Mouse (Mus musculus) urinary bladder, postnatal 4 days (tissue): ENCODE data around the gene Cpox.

Source experiments
- DNase-seq, 2 experiments: peaks; one replicate each; pipeline ENCODE4 v3.0.0; 2021 to 2022; ENCODE audit warnings: low spot score in 2 of 2

The Cpox gene

GRCm38 (mm10) chr16:58700816-58701424 is 30.8 kb downstream of the Cpox start:
- no peak for DNase-seq

GRCm38 (mm10) chr16:58701779-58702178 is 31.7 kb downstream of the Cpox start:
- DNase-seq: no peak

- no peak for DNase-seq
Observed at GRCm38 (mm10) chr16:58702329-58702932, 32.3 kb downstream of the Cpox start.

DNA sequence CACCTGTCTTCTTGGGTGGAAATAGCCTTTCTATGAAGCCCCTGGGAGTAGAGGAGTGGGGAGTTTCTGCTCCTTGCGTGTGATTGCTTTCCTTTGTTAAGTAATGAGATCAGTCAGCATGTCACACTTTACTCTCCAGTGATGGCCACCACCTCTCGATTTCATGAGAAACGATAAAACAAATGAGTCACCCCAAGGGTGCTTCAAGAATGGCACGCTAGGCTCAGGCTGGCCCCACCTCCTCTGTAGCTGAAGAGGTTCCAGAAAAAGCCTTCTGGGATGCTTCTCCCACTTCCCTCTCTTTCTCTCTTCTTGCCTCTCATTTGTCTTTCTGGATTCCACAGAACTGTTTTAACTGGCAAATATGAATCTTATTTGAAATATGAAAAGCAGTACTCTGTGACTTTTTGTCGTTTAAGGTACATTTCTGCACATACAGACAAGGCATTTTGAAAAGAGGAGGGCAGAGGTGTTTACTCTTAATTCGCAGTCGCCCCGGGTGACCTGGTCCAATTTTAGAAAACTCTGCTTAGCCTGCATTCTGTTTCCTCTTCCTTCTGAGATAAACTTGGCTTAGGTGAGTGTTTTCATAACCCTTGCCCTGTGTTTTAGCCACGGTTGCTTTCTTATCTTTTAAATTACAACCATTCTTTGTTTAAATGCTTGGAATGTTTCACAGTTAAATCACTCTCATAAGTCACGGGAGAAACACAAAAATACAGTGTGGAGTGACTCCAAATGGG is 33.5 kb downstream of the Cpox start:
- no peak for DNase-seq

GRCm38 (mm10) chr16:58704999-58705398 is 34.9 kb downstream of the Cpox start:
- no peak for DNase-seq

- DNase-seq: no peak
Observed at GRCm38 (mm10) chr16:58707276-58707905, 37.3 kb downstream of the Cpox start.

- no peak for DNase-seq
Observed at GRCm38 (mm10) chr16:58708601-58709475, 38.7 kb downstream of the Cpox start.

GRCm38 (mm10) chr16:58709536-58709935 is 39.4 kb downstream of the Cpox start:
- DNase-seq: no peak

DNA sequence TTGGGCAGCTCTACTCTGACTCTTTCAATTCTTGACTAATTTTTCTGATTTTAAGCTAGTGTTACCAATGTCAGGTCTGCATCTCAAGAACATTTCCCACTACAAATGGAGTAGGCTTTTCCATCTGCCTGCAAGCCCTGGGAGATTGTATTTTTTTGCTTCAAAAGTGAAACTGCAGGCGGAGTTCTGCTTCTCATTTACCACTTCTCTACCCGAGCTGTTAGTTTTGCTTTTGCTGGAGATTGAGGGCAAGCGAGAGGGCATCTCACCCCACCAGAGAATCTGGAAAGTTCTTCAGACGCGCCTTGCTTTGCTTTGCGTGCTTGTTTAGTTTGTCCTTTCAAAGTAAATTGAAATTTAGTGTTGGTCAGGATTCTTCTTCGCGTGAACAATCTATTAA is 42.1 kb downstream of the Cpox start:
- no peak for DNase-seq

DNA sequence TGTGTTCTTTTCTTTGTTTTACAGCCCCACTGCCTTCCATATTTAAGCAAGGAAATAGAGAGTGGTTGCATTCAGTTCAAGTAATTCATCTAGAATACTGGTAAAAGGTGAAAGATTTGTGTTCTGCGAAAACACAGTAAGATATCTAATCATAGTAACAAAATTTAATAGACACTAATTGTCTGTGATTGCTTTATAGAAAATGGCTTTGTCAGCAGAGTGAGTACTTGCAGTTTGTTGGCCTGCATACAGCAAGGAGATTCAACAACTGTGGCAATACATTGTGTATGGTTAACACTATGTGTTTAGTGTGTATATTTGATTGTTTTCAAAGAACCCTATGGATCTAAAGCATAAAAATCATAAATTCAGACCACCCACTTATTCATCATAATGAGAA is 43.0 kb downstream of the Cpox start:
- no peak for DNase-seq

GRCm38 (mm10) chr16:58715018-58715417 is 44.9 kb downstream of the Cpox start:
- no peak for DNase-seq

GRCm38 (mm10) chr16:58718666-58719120 is 48.6 kb downstream of the Cpox start, which contains the start of gene Gpr15:
TSS of gene Gpr15 (minus strand) at chr16:58719070.
- no peak for DNase-seq

DNA sequence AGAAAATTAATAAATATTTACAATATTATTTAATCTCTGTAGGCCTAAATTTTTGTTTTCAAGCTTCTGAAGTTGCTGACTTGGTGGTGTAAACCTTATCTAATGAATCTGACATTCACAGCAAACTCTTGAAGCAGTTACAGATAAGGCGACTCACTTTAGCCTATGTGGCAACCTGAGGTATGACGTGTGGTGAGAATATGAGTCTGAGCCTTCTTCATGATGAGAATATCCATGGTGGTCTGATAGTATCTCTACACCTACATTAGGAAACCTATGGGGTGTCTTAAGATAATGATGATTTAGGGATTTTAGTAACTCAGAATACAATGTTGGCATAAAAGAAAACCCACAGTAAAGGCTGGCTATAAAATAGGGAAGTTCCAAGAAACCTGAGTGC is 52.2 kb downstream of the Cpox start:
- DNase-seq: no peak

GRCm38 (mm10) chr16:58726680-58727476 is 56.8 kb downstream of the Cpox start:
- DNase-seq: no peak

GRCm38 (mm10) chr16:58727477-58728131 is 57.5 kb downstream of the Cpox start, which contains the start of gene Cldnd1:
TSS of gene Cldnd1 (plus strand) at chr16:58727910.
- peak; percentile 93 to 95 for DNase-seq

GRCm38 (mm10) chr16:58728176-58728671 is 58.1 kb downstream of the Cpox start:
- DNase-seq: no peak

- DNase-seq: no peak
Observed at GRCm38 (mm10) chr16:58738205-58738604, 68.1 kb downstream of the Cpox start.

GRCm38 (mm10) chr16:58738800-58739199 is 68.7 kb downstream of the Cpox start:
- DNase-seq: no peak

DNA sequence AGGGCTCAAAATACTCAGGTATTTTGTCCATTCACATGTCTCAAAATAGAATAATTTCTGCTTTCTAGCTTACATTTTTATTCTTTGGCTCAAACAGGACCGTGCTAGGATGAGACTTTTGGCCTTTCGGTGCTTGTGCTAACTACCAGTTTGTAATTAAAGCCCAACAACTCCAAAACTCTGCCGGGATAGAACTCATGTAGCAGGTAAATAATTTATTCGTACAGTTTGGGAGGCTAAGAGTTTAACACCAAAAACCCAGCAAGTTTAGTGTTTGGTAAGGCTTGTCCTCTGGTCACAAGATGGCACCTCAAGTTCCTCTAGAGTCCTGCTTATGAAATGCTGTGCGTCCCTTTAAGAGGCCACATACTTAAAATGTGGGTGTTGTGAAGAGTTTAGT is 70.7 kb downstream of the Cpox start:
- DNase-seq: no peak

DNA sequence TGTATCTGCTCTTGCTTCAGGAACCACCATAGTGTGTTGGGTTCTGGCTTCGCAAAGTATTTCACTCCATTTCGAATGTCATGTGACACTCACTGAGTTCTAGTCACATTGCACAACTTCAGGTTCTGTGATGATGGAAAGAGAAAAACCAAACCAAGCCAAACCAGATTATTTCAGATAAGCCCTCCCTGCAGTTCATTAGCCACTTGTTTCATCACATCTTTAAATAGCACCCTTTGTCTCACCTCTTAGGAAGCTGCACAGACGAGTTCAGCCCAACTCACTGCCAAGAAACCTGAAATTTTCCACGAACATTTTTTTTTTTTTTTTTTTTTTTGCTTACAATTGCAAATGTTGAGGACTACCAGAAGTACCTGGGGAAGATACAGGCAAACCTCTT is 76.6 kb downstream of the Cpox start:
- DNase-seq: no peak
